Mouse (Mus musculus): ENCODE results near the gene Rab43. TPM values are rescaled to one million over a fixed set of nuclear protein-coding genes. Genes with fewer than 3 reads are reported as not detected.
A peak's percentile ranks its signal among the peaks of the same experiment; 100 is the strongest.

Rab43 gene
- polyA plus RNA-seq, 1 experiment, result 46.2 TPM

DNA sequence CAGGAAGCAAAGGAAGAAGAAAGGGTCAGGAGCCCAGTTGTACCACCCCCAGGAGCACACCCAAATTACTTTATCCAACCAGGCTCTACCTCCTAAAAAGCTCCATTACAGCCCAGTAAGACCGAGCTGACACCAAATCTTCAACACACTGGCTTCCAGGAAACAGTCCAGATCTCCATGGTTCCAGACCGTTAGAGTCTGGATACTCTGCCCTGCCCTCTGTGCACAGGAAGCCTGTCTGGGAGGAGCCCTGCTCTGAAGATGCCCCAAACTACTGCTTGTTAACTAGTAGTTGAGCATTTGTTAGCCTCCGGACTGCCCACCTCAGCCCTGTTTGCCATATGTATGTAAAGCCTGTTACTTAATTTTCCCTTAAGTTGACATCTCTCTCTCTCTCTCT lies 65.9 kb downstream of the Rab43 start:
- no peak for DNase-seq
- H3K4me1 ChIP-seq (ENCODE audit: control insufficient read depth, insufficient read depth, low read length), result no peaks in the 10 kb centered on the region
- TF ChIP-seq POLR2A (IDR thresholded peaks at IDR 0.05; ENCODE audit: borderline replicate concordance, extremely low read depth, low read depth, low read length), result no peak
- TF ChIP-seq CTCF (IDR thresholded peaks at IDR 0.05; ENCODE audit: insufficient read depth, low read length), result no peak
- H3K4me3 ChIP-seq (replicated peaks; ENCODE audit: extremely low read depth, low read depth, low read length), result no peak overlapping the region
- WGBS, result 35% methylated on average over 3 of the region's 3 CpGs

- 11% methylated on average over 1 of the region's 1 CpGs for WGBS
- no peak for DNase-seq
- Histone ChIP-seq H3K4me3 (replicated peaks; ENCODE audit: extremely low read depth, low read depth, low read length) (no peak overlapping the region), H3K4me1 (ENCODE audit: control insufficient read depth, insufficient read depth, low read length) (no peaks in the 10 kb centered on the region)
- TF ChIP-seq CTCF (IDR thresholded peaks at IDR 0.05; ENCODE audit: insufficient read depth, low read length), result no peak
These were observed 66.7 kb downstream of the Rab43 start for GRCm38 (mm10) chr6:87745301-87745700.

DNA sequence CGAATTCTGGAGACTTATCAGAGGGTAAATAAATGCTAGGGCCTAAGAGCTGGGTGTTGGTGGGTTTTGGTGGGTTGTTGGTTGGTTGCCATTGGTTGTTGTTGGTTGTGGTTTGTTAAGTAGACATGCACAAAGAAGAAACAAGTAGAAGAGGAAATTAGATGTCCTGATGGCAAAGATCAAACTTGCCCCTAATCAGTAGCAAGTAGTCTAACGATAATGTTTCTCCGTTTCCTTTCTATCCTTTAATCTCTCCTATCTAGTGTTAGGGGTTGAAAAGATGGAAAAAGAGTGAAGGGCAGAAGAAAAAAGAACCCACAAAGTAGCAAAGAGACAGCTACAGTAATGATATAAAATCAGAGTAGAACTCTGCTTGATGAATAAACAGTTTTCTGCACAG lies 67.3 kb downstream of the Rab43 start:
- Histone ChIP-seq H3K4me1 (ENCODE audit: control insufficient read depth, insufficient read depth, low read length) (no peaks in the 10 kb centered on the region), H3K4me3 (replicated peaks; ENCODE audit: extremely low read depth, low read depth, low read length) (no peak overlapping the region)
- 70% methylated on average over 3 of the region's 3 CpGs for WGBS
- no peak for TF ChIP-seq CTCF (IDR thresholded peaks at IDR 0.05; ENCODE audit: insufficient read depth, low read length)
- no peak for TF ChIP-seq POLR2A (IDR thresholded peaks at IDR 0.05; ENCODE audit: borderline replicate concordance, extremely low read depth, low read depth, low read length)
- no peak for DNase-seq

DNA sequence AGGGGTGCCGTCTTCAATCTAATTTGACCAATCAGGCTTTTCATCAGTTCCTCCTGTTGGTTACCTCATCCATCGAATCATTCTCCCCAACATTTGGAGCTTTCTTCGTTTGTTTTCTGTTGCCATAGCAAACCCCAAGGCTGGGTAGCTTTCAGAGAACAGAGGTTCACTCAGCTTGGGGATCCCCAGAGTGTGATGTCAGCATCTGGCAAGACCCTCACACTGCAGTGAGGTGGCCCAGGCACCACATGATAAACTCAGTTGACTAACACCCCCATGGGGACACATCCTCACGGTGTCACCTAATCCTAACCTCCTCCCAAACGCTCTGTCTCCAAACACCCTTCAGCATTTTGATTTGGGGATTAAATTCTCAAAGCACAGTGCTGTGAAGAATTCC lies 68.7 kb downstream of the Rab43 start:
- Histone ChIP-seq H3K4me3 (replicated peaks; ENCODE audit: extremely low read depth, low read depth, low read length) (no peak overlapping the region), H3K4me1 (ENCODE audit: control insufficient read depth, insufficient read depth, low read length) (no peaks in the 10 kb centered on the region)
- WGBS, result 56% methylated on average over 5 of the region's 5 CpGs
- DNase-seq, result no peak
- TF ChIP-seq POLR2A (IDR thresholded peaks at IDR 0.05; ENCODE audit: borderline replicate concordance, extremely low read depth, low read depth, low read length) (no peak), CTCF (IDR thresholded peaks at IDR 0.05; ENCODE audit: insufficient read depth, low read length) (no peak)

- no peaks in the 10 kb centered on the region for H3K4me1 ChIP-seq (ENCODE audit: control insufficient read depth, insufficient read depth, low read length)
- no peak overlapping the region for H3K4me3 ChIP-seq (replicated peaks; ENCODE audit: extremely low read depth, low read depth, low read length)
- DNase-seq, result no peak
- no peak for TF ChIP-seq POLR2A (IDR thresholded peaks at IDR 0.05; ENCODE audit: borderline replicate concordance, extremely low read depth, low read depth, low read length)
- peak; percentile 24; the same call in 1 of the 2 replicates for TF ChIP-seq CTCF (IDR thresholded peaks at IDR 0.05; ENCODE audit: insufficient read depth, low read length)
- 79% methylated on average over 5 of the region's 5 CpGs for WGBS
These were observed 69.2 kb downstream of the Rab43 start for GRCm38 (mm10) chr6:87742804-87743203.

GRCm38 (mm10) chr6:87741978-87742377 lies 70.0 kb downstream of the Rab43 start:
- Histone ChIP-seq H3K4me3 (replicated peaks; ENCODE audit: extremely low read depth, low read depth, low read length) (no peak overlapping the region), H3K4me1 (ENCODE audit: control insufficient read depth, insufficient read depth, low read length) (no peaks in the 10 kb centered on the region)
- TF ChIP-seq CTCF (IDR thresholded peaks at IDR 0.05; ENCODE audit: insufficient read depth, low read length) (no peak), POLR2A (IDR thresholded peaks at IDR 0.05; ENCODE audit: borderline replicate concordance, extremely low read depth, low read depth, low read length) (no peak)
- DNase-seq, result no peak
- 76% methylated on average over 8 of the region's 8 CpGs for WGBS

GRCm38 (mm10) chr6:87740496-87740895 lies 71.5 kb downstream of the Rab43 start:
- Histone ChIP-seq H3K4me1 (ENCODE audit: control insufficient read depth, insufficient read depth, low read length) (no peaks in the 10 kb centered on the region), H3K4me3 (replicated peaks; ENCODE audit: extremely low read depth, low read depth, low read length) (no peak overlapping the region)
- TF ChIP-seq POLR2A (IDR thresholded peaks at IDR 0.05; ENCODE audit: borderline replicate concordance, extremely low read depth, low read depth, low read length) (no peak), CTCF (IDR thresholded peaks at IDR 0.05; ENCODE audit: insufficient read depth, low read length) (no peak)
- no peak for DNase-seq

GRCm38 (mm10) chr6:87739898-87740297 lies 72.1 kb downstream of the Rab43 start:
- TF ChIP-seq POLR2A (IDR thresholded peaks at IDR 0.05; ENCODE audit: borderline replicate concordance, extremely low read depth, low read depth, low read length), result no peak
- no peak for TF ChIP-seq CTCF (IDR thresholded peaks at IDR 0.05; ENCODE audit: insufficient read depth, low read length)

More at GRCm38 (mm10) chr6:87739898-87740297, 72.1 kb downstream of the Rab43 start:
- no peak for DNase-seq
- WGBS, result 29% methylated on average over 6 of the region's 6 CpGs
- no peaks in the 10 kb centered on the region for H3K4me1 ChIP-seq (ENCODE audit: control insufficient read depth, insufficient read depth, low read length)
- no peak overlapping the region for H3K4me3 ChIP-seq (replicated peaks; ENCODE audit: extremely low read depth, low read depth, low read length)

Other genes with a start within 250 kb of the Rab43 start
- 0.41 and 0.83 TPM in 2 replicates for gene Prokr1, start 221.4 kb downstream of the Rab43 start, polyA plus RNA-seq (2012; rRNA removed)
- 2.4 and 3.6 TPM in 2 replicates for gene Aplf, start 140.0 kb downstream of the Rab43 start, polyA plus RNA-seq (2012; rRNA removed)
- 14.5 and 16.3 TPM in 2 replicates for gene Efcc1, start 81.3 kb downstream of the Rab43 start, polyA plus RNA-seq (2012; rRNA removed)
- gene Gp9, start 34.1 kb downstream of the Rab43 start, polyA plus RNA-seq (2012; rRNA removed), result 13.1 and 14.9 TPM in 2 replicates
- 0.47 and 0.68 TPM in 2 replicates for gene Gm45140, start 23.6 kb upstream of the Rab43 start, polyA plus RNA-seq (2012; rRNA removed)
- 21.2 and 21.4 TPM in 2 replicates for gene Isy1, start 26.6 kb upstream of the Rab43 start, polyA plus RNA-seq (2012; rRNA removed)
- gene Cnbp, start 38.9 kb upstream of the Rab43 start, polyA plus RNA-seq (2012; rRNA removed), result 140 and 217 TPM in 2 replicates
- 36.4 and 56.2 TPM in 2 replicates for gene Copg1, start 75.7 kb upstream of the Rab43 start, polyA plus RNA-seq (2012; rRNA removed)
- 15.2 and 15.7 TPM in 2 replicates for gene Hmces, start 101.8 kb upstream of the Rab43 start, polyA plus RNA-seq (2012; rRNA removed)
- 4.1 and 5.3 TPM in 2 replicates for gene H1fx, start 169.5 kb upstream of the Rab43 start, polyA plus RNA-seq (2012; rRNA removed)
- gene Rab7, start 233.1 kb upstream of the Rab43 start, polyA plus RNA-seq (2012; rRNA removed), result 160 and 241 TPM in 2 replicates